Mouse (Mus musculus) lung, adult 2 months (tissue): ENCODE measurements around the gene Clrn1.

Experiments
- CTCF ChIP-seq: fragments of 200-500 bp; IDR thresholded peaks from 2 replicates; pipeline ENCODE4 v1.5.1; 2011; ENCODE audit warnings: mild to moderate bottlenecking, low read length, control low read depth; ENCODE audit not compliant: insufficient read depth
- POLR2A ChIP-seq: fragments of 200-500 bp; IDR thresholded peaks from 2 replicates; pipeline ENCODE4 v1.6.1; 2011; ENCODE audit warnings: low read depth, mild to moderate bottlenecking, control low read depth, low read length, borderline replicate concordance; ENCODE audit errors: extremely low read depth

GRCm38 (mm10) chr3:58833442-58834160 lies 51.5 kb downstream of the Clrn1 start:
- TF ChIP-seq CTCF (no peak), POLR2A (no peak)
